Mouse (Mus musculus) gastrocnemius, adult 8-10 months (tissue): ENCODE measurements around the gene Por. TPM values are rescaled to one million over a fixed set of nuclear protein-coding genes. Genes with fewer than 3 reads are reported as not detected.
A peak's percentile ranks its signal among the peaks of the same experiment; 100 is the strongest.

Experiments
- DNase-seq, 2 experiments: peaks; one replicate each; pipeline ENCODE4 v3.0.0; 2022; ENCODE audit warnings: low spot score in 2 of 2
- total RNA-seq, 4 experiments: library from RNA; stranded (reverse); gene quantifications; 2 replicates each; pipeline ENCODE4 v1.2.4; 2022

Por gene
- total RNA-seq, 4 experiments from 2014 or later: 32.8 to 36.4 (median 35.9) TPM

DNA sequence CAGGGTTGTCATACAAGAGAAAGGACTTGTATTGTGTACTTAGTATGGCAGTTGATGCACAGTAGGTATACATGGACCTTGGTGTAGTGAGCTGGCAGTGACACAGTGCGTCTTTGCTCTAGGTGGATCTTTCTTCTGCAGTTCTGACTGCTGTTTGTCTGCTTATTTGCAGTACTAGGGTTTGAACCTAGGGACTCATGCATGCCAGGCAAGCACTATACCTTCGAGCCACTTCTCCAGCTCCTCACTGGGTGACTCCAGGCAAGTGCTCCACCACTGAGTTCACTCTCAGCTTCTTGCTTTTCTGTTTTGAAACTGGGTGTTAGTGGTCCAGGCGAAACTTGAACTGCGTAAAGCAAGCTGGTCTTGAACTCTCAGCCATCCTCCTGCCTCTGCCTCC is 31.8 kb downstream of the Por start:
- DNase-seq: no peak

DNA sequence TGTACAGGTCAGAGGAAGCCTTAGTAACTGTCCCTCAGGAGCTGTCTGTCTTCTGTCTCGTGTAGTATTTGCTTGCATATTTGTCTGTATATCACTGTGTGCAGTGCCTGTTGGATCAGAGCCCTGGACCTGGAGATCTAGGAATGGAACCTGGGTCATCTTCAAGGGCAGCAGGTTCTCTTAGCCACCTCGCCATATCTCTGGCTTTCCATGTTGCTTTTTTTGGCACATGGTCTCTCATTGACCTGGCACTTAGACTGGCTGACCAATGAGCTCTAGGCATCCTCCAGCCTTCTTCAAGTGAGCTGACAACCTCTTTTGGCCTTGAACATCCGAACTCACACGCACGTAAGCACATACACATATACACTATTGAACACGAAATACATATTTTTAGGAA is 32.4 kb downstream of the Por start:
- no peak for DNase-seq

- DNase-seq: no peak
Measured at GRCm38 (mm10) chr5:135702682-135703192, 32.9 kb downstream of the Por start.

DNA sequence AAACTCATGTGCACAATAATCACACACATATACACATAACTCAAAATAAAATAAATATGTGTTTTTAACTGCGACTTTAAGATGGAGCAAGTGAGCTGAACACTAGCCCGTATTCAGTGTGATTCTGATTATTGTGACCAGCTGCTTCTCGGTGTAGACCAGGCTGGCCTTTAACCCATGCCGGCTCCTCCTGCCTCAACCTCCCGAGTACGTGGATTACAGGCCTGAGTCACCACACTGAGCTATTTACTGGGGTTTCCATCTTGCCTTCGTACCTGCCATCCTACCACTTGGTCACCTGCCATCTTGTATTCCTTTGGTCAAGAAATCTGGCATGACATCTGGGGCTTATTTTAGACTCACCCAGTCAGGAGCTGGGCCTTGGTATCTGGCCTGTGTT is 33.6 kb downstream of the Por start:
- no peak for DNase-seq

DNA sequence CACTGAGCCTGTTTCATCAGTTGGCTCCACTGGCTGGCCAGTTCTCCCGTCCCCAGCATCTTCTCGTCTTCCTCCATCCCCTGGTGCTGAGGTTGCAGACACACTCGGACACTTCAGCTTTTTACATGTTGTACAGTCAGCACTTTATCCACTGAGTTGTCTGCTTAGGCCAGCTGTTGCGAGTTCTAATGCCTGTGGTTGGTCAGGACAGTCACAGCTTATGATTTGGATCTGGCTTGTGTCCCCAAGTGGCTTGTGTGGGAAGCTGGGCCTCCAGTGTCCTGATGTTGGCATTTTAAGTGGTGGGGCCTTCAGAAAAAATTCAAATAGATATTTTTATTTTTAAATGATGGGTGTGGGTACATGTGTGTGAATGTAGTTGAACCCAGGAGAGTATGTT is 35.5 kb downstream of the Por start:
- DNase-seq: no peak

GRCm38 (mm10) chr5:135707039-135707438 is 37.2 kb downstream of the Por start:
- no peak for DNase-seq

- peak in 1 of 2 experiments; percentile 51 for DNase-seq
Measured at GRCm38 (mm10) chr5:135707855-135708254, 38.0 kb downstream of the Por start.

DNA sequence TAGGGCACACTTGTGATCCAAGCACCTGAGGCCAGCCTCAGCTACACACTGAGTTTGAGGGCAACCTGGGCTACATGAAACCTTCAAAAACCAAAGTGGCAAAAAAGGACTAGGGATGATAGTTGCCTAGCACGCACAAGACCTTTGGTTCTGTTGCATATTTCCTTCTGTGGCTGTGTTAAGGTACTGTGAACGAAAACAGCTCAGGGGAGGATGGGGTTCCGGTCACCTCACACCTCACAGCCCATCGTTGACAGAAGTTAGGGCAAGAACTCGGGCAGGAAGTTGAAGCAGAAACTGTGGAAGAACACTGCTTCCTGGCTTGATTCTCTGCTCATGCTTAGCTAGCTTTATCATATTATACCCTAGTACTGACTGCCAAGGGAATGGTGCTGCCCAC is 39.9 kb downstream of the Por start:
- DNase-seq: no peak

DNA sequence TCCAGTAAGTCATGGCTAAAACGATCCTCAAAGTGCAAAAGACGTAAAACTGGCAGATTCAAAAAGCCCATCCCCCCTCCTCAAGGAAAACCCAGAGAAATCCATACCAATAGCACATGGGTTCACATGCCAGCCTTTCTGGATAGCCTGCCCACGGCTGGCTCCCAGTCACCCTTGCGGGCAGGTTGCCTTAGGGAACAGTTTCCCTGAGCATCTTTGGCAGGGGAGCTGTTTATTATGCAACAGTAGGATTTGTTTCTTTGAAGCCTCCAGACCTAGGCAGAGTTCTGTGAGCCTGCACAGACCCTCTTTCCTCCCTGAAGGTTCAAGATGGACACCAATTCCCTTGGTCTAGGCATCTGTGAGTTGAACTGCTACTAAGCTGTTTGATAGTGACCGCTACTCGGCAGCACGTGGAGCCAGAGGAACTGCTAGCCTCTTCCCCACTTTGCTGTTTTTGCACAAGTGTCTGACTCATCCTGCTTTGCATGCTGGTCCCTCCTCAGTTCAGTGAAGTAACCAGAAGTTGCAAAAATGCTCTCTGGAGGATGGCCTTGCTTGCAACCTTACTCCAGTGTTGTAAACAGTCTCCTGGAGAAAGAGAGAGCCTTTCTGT is 40.9 kb downstream of the Por start:
- DNase-seq: peak in 1 of 2 experiments; percentile 59

- no peak for DNase-seq
Measured at GRCm38 (mm10) chr5:135711582-135712355, 41.9 kb downstream of the Por start.

- DNase-seq: no peak
Measured at GRCm38 (mm10) chr5:135712803-135713202, 43.0 kb downstream of the Por start.

DNA sequence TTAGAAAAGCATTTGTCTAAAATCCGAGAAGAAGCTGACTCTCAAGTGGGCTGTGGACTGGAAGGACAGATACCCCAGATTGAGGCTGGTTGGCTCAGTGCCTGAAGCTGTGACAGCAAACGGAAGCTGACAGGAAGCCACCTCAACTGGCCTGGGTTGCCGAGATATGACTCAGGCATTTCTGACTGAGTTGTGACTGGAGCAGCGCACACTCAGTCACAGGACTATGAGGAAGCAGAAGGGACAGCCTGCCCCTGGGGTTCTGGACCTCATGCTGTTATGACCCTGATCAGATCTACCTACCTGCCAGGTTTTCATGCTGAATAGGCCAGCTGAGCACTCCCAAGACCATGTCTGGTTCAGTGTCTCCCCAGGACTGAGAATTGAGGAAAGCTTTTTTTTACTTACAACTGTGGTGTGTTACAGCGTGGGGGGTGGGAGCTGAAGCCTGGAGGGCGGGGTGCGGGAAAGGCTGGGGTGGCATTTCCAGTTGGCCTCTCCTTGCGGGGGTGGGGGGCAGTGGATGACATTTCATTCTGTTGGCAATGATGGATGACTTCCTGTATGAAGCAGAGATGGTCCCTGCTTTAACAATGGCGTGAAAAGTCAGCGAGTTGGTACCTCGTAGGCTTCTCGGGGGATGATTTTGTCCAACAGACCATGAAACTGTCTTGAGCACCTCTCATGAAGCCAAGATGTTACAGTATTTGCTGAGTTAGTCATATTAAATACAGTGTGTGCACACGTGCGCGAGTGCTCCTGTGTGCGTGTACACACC is 43.8 kb downstream of the Por start:
- DNase-seq: no peak

DNA sequence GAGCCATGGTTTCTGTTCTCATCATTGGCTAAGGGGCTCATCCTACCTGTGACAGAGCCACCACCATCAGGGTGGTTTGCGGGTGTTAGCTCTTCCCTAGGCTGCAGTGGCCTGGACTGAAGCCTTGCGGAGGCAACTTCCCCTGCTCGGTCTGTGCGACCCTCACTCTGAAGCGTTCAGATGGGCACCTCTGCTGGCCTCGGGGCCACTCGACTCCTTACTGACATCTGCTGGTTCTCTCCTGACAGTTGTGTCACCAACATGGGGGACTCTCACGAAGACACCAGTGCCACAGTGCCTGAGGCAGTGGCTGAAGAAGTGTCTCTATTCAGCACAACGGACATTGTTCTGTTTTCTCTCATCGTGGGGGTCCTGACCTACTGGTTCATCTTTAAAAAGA is 45.8 kb downstream of the Por start:
- no peak for DNase-seq

DNA sequence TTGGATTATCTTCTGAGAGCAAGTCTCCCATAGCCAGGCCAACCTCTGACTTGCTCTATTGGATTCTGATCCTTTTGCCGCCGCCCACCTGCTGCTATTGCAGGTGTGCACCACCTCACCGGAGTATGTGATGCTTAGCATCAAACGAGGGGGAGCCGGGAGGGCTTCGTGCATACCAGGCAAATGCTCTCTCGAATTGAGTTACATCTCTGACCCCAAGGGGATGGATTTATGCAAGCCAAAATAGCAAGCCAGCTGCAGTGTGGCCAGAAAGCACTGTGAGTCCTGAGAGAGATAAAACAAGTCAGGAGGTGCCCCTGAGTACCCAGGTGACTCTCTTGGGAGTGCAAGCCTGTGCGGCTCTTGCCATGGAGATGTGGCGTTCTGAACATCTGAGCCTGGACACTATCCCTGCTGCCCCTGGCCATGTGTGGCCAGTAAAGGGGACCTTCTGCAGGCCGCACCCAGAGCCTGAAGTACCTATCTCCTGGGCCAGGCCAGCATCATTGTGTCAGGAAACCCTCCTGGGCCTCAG is 49.8 kb downstream of the Por start:
- DNase-seq: no peak

- DNase-seq: no peak
Measured at GRCm38 (mm10) chr5:135720121-135720520, 50.3 kb downstream of the Por start.

- DNase-seq: no peak
Measured at GRCm38 (mm10) chr5:135721076-135721475, 51.2 kb downstream of the Por start.

DNA sequence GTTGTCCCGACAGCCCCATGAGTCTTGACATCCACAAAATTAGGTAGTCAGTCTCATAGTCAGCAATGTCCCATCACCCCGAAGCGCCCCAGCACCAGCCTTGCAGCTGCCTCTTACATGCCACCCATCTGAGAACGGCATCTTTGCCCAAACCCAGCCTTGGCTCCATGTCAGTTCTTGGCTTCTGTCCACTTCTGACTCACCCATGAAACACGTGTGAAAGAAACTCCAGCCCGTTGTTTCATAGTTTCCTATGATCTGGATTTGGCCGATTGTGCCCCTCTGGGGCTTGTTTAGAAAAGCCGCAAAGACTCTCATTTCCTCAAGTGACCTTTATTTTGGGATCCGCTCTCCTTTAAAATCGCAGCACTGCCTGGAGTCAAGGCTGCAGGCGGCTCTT is 52.3 kb downstream of the Por start:
- peak; percentile 63 to 66 for DNase-seq

DNA sequence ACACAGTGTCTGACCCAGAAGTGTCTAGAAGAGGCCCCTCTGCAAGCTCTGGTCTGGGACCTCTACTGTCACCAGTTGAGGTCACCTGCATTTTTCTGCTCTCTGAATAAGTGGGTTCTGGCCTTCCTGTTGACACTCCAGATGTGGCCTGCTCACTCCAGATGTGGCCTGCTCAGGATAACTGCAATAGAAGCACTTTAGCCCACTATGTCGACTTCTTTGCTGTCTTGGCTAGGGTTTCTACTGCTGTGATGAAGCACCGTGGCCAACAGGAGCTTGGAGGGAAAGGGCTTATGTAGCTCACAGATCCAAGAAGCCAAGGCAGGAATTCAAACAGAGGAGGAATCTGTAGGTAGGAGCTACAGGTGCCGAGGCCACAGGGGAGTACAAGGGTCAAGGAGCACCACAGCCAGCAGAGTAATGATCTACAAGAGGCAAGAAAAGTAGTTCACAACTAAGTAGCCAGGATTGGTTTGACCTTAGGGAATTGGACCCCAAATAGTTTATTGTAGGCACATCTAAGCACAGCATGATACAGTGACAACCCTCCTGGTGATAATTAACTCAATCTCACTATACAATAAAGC is 53.4 kb downstream of the Por start:
- no peak for DNase-seq

DNA sequence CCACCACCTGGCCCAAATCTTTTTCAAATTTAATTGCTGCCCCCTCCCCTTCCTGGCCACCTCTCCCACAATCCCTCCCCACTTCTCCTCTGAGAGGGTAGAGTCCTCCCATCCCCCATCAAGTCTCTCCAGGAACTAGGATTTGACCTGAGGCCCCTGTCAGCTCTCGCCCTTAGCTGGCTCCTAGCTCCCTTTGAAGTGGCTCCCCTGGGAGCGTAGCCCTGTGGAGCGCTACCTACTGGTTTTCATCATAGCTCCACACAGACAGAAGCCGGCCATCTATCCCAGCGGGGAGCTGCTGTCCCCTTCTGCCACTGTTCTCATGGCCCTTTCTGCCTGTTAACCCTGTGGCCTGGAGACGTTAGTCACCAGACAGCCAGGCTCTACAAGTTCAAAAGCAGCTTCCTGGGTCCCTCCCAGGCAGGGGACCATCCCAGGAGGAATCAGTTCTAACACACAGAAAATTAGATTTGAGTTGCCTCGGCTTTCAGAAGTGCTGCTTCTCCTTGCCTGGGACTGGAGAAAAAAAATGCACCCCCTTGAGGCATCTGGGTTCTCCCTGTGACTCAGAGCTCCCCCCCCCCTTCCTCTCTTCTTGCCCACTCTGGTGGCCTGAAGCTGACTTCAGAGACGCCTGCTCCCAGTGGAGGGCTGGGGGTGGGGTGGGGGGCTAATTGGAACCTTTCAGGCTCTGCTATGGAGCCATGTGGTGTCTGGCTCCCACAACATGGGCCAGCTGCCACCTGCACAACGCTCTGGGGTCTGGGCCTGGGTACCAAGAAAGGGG is 54.9 kb downstream of the Por start:
- no peak for DNase-seq

- DNase-seq: no peak
Measured at GRCm38 (mm10) chr5:135725391-135725841, 55.6 kb downstream of the Por start.

- DNase-seq: no peak
Measured at GRCm38 (mm10) chr5:135725991-135726390, 56.2 kb downstream of the Por start.
